Mouse (Mus musculus): ENCODE results near the gene Cox19.
"Not testable (repeated sequence)": the region's sequence is repeated elsewhere in the genome, so short reads cannot be mapped to it uniquely, and the experiment has no call there.

Cox19 gene

GRCm38 (mm10) chr5:139359244-139359643 is 8.0 kb upstream of the Cox19 start:
- no peak for DNase-seq

DNA sequence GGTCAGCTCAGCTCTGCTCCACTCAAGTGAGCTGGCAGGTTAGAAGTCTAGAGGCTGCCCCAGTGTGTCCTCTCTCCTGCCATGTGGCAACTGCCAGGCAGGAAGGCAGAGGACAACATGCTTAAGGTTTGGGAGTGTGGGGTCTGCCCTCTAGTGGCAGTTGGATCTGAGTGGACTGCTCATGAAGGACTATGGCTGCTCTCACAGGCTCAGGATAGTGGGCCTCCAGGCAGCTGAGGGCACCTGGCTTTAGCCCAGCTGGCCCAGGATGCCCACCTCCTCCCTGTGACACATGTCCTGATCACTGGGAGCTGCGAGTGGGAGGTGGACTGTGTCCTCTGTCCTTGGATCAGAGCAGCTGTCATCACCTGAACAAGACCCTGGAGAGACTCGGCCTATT is 7.4 kb upstream of the Cox19 start:
- peak; percentile 53 to 55 for DNase-seq

- peak; percentile 91 for DNase-seq
These were observed 4.1 kb upstream of the Cox19 start for GRCm38 (mm10) chr5:139355235-139355772.

DNA sequence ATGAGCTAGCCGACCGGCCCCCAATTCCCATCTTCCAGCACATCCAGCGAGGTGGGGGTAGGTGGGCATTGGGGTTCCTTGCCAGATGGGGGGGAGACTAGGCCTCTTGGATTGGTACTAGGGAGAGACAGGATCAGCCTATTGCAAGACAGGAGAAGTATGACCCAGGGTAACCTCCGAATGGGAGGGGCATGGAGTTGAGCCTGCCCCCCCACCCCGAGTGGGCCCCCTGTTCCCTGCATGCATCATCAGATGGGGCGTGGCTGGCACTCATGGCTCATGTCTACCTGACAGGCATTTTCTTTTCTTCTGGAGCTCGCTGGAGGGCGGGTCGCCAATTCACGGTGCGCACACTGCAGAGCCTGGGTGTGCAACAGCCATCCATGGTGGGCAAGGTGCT is 2.7 kb upstream of the Cox19 start:
- no peak for DNase-seq

GRCm38 (mm10) chr5:139353496-139353895 is 2.3 kb upstream of the Cox19 start:
- DNase-seq, result no peak

DNA sequence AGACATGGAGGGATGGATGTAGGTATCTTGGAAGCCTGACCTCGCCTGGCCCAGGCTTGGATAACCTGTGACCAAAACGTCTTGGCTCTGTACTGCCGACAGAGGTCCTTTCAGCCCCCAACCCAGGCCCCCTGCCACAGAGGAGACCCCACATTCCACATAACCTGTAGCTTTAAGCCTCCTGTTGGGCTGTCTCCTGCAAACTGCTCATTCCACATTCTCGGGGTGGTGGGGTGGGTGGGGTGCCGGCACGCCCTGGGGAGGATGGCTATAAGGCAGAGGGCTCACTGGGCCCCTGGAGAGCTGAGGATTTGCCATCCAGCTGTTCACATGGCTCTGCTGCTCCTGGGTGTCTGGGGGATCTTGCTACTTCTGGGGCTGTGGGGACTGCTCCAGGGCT is 1.1 kb upstream of the Cox19 start, which contains the start of gene Cyp2w1:
Cyp2w1 (plus strand) TSS at position 301 of the 400 bp plus-strand sequence.
- no peak for DNase-seq

DNA sequence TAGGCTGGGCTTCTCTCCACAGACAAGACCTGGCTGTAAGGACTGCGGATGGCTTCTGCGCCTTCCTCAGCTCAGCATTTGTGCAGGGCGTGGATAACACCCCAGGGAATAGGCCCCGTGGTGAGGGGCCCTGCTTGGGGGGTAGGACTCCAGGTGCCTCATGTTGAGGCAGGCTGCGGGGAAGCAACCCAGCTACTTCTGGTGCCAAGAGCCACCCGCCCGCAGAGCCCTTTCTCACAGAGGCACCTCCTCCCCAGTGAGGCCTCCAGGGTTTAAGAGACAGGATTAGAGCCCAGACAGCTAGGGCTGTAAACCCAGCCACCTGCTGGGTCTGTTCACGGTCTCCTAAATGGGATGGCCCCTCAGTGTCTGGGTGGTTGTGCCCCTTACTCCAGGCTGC is 410 bp upstream of the Cox19 start:
- DNase-seq, result no peak

DNA sequence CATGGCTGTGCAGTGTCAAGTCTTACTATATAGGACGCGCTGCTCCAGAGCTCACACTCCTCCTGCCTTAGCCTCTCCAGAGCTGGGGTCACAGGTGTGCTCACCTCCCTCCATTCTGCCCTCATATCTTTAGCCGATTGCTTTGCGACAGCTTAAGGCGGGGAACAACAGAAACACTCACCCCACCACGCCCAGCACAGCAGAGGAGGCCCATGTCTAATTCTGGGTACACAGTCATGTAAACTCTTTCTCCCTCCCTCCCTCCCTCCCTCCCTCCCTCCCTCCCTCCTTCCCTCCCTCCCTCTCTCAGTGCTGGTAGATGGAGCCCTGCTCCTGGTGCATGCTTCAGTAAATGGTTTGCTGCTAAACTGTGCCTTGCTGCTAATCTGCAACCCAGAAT is 1.5 kb downstream of the Cox19 start:
- DNase-seq, result no peak

GRCm38 (mm10) chr5:139347225-139347624 is 4.0 kb downstream of the Cox19 start:
- DNase-seq, result no peak

DNA sequence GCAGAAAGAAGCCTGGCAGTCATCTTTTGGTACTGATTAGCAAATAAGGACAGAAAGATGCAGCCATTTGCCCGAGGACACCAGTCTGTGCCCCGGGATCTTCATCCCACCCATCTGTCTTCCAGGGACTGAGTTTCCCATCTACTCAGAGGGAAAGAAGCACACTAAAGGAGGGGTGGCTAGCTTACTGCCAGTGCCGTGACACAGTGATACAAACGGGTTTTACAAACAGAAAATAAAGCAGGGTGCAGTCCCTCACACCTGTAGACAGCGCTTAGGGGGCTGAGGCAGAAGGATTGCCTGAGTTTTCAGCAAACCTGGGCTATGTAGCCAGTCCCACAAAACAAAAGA is 5.9 kb downstream of the Cox19 start:
- no peak for DNase-seq

DNA sequence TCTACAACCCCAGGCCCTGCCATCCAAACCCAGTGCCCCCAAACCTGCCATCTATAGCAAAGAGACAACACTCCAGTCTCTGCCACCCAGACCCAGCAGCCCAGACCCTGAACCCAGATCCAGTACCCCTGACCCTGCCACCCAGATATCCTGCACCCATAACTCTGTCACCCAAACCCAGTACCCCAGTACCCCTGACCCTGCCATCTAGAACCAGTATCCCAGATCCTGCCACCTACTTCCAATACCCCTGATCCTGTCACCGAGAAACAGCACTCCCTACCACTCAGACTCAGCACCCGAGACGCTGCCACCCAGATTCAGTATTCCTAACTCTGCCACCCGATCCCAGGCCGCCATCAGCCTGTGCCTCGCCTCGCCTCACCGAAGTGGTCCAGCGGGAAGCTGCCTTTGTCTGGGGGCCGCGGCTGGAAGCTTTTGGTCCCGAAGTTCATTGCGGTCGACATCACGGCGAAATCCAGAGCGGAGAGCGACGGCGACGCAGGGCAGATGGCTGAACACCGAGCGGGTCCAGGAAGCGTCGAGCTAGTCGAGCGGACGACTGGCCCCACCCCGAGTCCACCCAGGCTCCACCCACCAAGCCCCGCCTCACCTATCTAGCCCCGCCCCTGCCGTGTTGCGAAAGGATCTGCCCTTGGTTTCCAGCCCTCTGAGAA is 6.4 kb downstream of the Cox19 start:
- DNase-seq, result peak; percentile 91 to 93

DNA sequence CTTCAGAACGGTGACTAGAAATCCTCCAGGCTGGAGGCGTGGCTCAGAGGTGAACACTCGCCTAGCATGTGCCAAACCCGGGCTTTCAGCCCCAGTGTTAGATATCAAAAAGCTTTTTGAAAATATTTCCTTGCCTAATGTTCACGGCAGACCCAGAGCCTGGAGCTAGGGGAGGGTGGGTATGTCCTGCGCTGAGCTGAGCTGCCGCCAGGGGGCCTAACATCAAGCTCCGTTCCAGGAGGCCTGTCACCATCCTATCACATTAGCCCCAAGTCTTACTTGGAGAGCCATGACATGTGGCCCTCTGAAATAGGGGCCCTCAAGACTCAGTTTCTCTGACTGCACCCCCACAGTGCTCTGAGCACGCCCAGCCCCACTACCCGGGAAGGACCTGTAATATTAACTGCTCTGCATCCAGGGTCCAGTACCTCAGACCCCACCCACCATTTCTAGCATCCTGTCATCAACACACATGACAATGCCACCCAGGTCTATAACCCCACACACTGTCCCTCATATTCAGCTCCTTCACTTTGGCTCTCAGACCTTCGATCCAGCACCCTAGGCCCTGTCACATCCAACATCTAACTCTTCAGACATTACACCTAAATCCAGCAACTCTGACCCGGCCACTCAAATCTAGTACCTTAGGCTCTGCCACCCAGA is 7.1 kb downstream of the Cox19 start:
- peak; percentile 74 to 77 for DNase-seq

DNA sequence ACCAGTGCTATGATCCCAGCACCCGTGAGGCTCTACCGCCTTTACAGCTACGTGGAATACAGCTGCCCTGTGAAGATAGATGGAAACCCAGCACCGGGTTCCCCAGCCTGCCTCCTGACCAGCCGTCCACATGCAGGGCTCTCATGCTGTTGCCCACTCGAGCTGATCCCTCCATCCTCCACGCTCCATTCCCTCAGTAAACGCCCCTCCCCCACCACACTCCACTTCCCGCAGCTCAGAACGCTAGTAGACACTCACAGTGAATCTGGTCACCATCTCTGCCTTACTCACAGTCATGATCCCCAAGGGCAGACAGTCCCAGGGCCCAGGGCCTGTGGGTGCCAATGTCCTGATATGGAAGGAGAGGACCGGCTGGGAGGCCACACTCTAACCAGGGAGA is 12.3 kb downstream of the Cox19 start:
- no peak for DNase-seq

- DNase-seq, result peak; percentile 50 to 53
These were observed 12.8 kb downstream of the Cox19 start for GRCm38 (mm10) chr5:139338403-139338802.

DNA sequence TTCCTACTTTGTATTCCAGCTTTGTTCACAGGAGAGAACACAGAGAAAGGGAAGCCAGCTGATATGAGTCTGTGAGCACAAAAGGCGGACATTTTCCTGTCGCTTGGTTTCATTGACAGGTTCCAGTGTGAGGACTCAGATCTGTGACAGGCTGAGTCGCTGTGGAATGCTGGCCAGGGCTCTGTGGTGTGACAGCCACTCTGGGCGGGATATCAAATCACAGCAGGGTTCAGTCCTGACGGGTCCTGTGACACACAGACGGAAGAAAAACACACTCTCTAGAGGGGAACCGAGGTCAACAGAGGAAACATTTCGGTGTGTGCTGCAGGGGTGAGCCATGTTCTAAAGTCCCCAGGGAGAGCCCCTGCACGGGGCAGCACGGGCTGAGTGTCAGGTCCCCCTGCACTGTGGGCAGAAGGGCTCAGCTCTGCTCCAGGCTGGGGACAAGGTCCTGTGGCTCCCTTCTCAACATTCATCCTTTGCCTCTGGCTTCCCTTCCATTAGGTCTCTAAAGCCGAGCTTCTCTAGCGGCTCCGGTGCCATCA is 13.3 kb downstream of the Cox19 start:
- peak; percentile 87 to 89 for DNase-seq

DNA sequence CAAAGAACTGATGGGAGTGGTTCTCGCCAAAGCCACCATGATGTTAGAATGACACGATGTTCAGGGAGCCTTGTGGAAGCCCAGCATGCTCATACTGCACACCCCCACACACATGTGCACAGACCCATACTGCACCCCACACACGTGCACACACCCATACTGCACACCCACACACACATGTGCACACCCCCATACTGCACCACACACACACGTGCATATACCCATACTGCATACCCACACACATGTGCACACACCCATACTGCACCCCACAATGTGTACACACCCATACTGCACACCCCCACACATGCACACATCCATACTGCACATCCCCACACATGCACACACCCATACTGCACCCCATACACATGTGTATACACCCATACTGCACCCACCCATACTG is 15.6 kb downstream of the Cox19 start:
- DNase-seq, result no peak

DNA sequence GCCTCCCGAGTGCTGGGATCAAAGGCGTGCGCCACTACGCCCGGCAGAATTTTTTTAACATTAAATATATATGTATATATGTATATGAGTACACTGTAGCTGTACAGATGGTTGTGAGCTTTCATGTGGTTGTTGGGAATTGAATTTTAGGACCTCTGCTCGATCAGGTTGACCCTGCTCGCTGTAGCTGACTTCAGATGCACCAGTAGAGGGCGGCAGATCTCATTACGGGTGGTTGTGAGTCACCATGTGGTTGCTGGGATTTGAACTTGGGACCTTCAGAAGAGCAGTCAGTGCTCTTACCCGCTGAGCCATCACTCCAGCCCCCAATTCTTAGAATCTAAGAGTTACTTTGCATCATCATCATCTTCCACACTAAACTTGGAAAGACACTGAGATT is 16.8 kb downstream of the Cox19 start:
- DNase-seq, result not testable (repeated sequence)

DNA sequence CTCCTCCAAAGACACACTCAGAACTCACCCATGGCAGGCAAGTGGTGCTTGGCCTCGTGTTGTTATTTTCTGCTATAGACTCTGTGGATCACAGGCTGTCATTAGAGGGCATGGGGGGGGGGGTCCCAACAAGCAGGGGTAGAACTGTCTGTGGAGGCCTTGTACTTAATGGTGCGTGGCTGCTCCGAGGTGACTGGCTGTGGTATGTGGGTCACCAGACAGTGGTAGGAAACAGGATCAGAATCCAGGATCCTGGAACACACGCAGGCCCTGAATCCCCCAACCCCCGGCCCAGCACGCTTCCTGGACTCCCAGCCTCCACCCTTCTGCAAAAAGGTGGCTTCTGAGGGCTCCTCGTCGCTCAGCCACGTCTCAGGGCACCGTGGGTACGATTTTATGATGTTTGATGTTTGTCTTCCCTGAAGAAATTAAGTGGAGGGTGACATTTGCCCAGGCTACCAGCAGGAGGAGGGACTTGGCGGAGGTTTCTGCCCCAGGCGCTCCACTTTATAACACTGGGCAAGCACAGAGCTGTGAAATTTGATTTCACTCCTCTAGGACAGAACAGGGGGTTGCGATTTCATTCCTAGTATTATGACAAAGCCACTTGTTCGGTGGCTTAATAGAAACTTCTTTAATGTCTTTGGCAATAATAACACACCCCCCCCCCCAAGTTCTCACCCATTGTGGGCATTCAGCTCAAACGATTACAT is 17.8 kb downstream of the Cox19 start:
- no peak for DNase-seq

GRCm38 (mm10) chr5:139332590-139333272 is 18.5 kb downstream of the Cox19 start:
- DNase-seq, result no peak

DNA sequence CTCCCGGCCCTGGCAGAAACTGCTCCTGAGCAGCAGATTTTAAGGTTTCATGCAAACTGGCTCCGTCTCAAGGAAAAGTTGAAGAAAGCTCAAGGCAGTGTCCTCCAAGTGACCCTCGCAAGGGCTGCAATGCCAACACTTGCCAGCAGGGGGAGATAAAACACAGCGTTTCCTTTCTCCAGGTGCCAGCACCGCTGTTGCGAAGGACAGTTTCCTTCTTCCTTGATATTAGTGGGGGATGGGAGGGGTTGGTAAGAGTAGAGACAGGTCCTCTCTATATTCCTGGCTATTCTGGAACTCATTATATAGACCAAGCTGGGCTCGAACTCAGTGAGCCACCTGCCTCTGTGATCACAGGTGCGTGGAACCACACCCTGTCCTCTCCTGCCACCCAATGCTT is 19.5 kb downstream of the Cox19 start:
- peak; percentile 79 to 88 for DNase-seq

DNA sequence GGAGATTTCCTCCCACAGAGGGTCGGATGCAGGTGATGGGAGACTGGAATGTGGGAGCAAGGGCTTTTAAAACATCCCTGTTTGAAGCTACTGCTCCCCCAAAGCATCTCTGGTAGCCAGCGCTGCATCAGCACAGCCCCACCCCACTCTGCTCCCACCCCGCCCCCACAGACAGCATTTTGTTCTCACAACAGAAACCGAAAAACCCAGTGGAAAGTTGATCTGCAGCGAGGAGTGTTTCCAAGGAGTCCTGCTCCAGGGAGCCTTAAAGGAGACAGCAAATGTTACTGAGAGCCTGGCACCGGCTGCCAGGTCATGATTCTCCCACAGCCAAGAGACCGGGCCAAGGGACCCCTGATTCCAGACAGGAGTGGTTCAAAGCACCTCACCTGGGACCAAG is 20.5 kb downstream of the Cox19 start:
- no peak for DNase-seq

- no peak for DNase-seq
These were observed 23.6 kb downstream of the Cox19 start for GRCm38 (mm10) chr5:139327634-139328020.

Data from cerebellum, adult 18-20 months (tissue).